Mouse (Mus musculus) thymus, postnatal 25 days (tissue): ENCODE data around the gene Zfp131.

Experiments
- DNase-seq: peaks from one replicate; pipeline ENCODE4 v3.0.0; 2022

Zfp131 gene

GRCm38 (mm10) chr13:119754635-119755020 is 36.1 kb downstream of the Zfp131 start:
- DNase-seq = no peak

- no peak for DNase-seq
These were observed 36.6 kb downstream of the Zfp131 start for GRCm38 (mm10) chr13:119753859-119754634.

- DNase-seq = no peak
These were observed 43.8 kb downstream of the Zfp131 start for GRCm38 (mm10) chr13:119746930-119747329.

GRCm38 (mm10) chr13:119743470-119743869 is 47.2 kb downstream of the Zfp131 start:
- DNase-seq = peak; percentile 46

GRCm38 (mm10) chr13:119742711-119743415 is 47.8 kb downstream of the Zfp131 start:
- no peak for DNase-seq

- DNase-seq = no peak
These were observed 49.1 kb downstream of the Zfp131 start for GRCm38 (mm10) chr13:119741390-119742237.

- no peak for DNase-seq
These were observed 59.2 kb downstream of the Zfp131 start for GRCm38 (mm10) chr13:119731448-119731847.

GRCm38 (mm10) chr13:119729406-119729805 is 61.3 kb downstream of the Zfp131 start:
- no peak for DNase-seq

- DNase-seq = no peak
These were observed 62.9 kb downstream of the Zfp131 start for GRCm38 (mm10) chr13:119727608-119728387.

- no peak for DNase-seq
These were observed 66.1 kb downstream of the Zfp131 start for GRCm38 (mm10) chr13:119724541-119724940.

GRCm38 (mm10) chr13:119723368-119723767 is 67.3 kb downstream of the Zfp131 start:
- no peak for DNase-seq

- no peak for DNase-seq
These were observed 68.2 kb downstream of the Zfp131 start for GRCm38 (mm10) chr13:119722447-119722846.

GRCm38 (mm10) chr13:119716105-119716504 is 74.6 kb downstream of the Zfp131 start:
- DNase-seq = no peak
